Mouse (Mus musculus): ENCODE measurements around the gene Baz1a. TPM values are rescaled to one million over a fixed set of nuclear protein-coding genes. Genes with fewer than 3 reads are reported as not detected.

Baz1a gene
- polyA plus RNA-seq, 1 experiment from 2014 or later = 47.6 TPM

- peaks cover 38% of the 10 kb centered on the region for H3K36me3 ChIP-seq
- no peak overlapping the region for H3K4me3 ChIP-seq
- no peak overlapping the region for H3K9ac ChIP-seq
- peak overlapping the region; percentile 97 for H3K27ac ChIP-seq
- ATAC-seq = no peak
- peaks cover 57% of the 10 kb centered on the region for H3K4me1 ChIP-seq
- H3K9me3 ChIP-seq (replicated peaks) = no peaks in the 10 kb centered on the region
- 76% methylated on average over 8 of the region's 8 CpGs for WGBS (ENCODE audit: insufficient replicate concordance)
- peak overlapping the region; percentile 70; the same call in 1 of the 2 replicates for H3K4me2 ChIP-seq
- H3K27me3 ChIP-seq (replicated peaks) = no peaks in the 10 kb centered on the region
These were observed 35.7 kb upstream of the Baz1a start for GRCm38 (mm10) chr12:55049731-55050353.

GRCm38 (mm10) chr12:55041011-55041410, 26.9 kb upstream of the Baz1a start:
- Histone ChIP-seq H3K27ac (no peak overlapping the region), H3K36me3 (peaks cover 19% of the 10 kb centered on the region), H3K9ac (no peak overlapping the region), H3K27me3 (replicated peaks) (no peaks in the 10 kb centered on the region), H3K4me2 (no peak overlapping the region), H3K4me3 (no peak overlapping the region), H3K9me3 (replicated peaks) (no peaks in the 10 kb centered on the region), H3K4me1 (no peaks in the 10 kb centered on the region)
- WGBS (ENCODE audit: insufficient replicate concordance) = 53% methylated on average over 15 of the region's 15 CpGs
- no peak for ATAC-seq

GRCm38 (mm10) chr12:55027088-55027487, 12.9 kb upstream of the Baz1a start:
- Histone ChIP-seq H3K9ac (no peak overlapping the region), H3K4me2 (no peak overlapping the region), H3K27me3 (replicated peaks) (no peaks in the 10 kb centered on the region), H3K27ac (no peak overlapping the region), H3K4me1 (no peaks in the 10 kb centered on the region), H3K4me3 (no peak overlapping the region), H3K36me3 (no peaks in the 10 kb centered on the region), H3K9me3 (replicated peaks) (no peaks in the 10 kb centered on the region)
- no peak for ATAC-seq
- 30% methylated on average over 3 of the region's 3 CpGs for WGBS (ENCODE audit: insufficient replicate concordance)

GRCm38 (mm10) chr12:55023284-55023683, 9.1 kb upstream of the Baz1a start:
- Histone ChIP-seq H3K9me3 (replicated peaks) (no peaks in the 10 kb centered on the region), H3K36me3 (no peaks in the 10 kb centered on the region), H3K9ac (no peak overlapping the region), H3K4me3 (no peak overlapping the region), H3K4me2 (no peak overlapping the region), H3K27me3 (replicated peaks) (no peaks in the 10 kb centered on the region), H3K4me1 (no peaks in the 10 kb centered on the region), H3K27ac (no peak overlapping the region)
- WGBS (ENCODE audit: insufficient replicate concordance) = 55% methylated on average over 2 of the region's 2 CpGs
- ATAC-seq = no peak

GRCm38 (mm10) chr12:55019421-55019877, 5.3 kb upstream of the Baz1a start:
- 0 out of 2 replicates have a peak, but pooled peaks cover 5% of the 10 kb centered on the region for H3K4me1 ChIP-seq
- WGBS (ENCODE audit: insufficient replicate concordance) = 50% methylated on average over 7 of the region's 7 CpGs
- H3K9me3 ChIP-seq (replicated peaks) = no peaks in the 10 kb centered on the region
- no peaks in the 10 kb centered on the region for H3K27me3 ChIP-seq (replicated peaks)
- no peak overlapping the region for H3K4me2 ChIP-seq
- H3K36me3 ChIP-seq = no peaks in the 10 kb centered on the region
- H3K9ac ChIP-seq = no peak overlapping the region
- H3K4me3 ChIP-seq = no peak overlapping the region
- H3K27ac ChIP-seq = peak overlapping the region; percentile 28; the same call in 1 of the 2 replicates
- no peak for ATAC-seq

GRCm38 (mm10) chr12:55017119-55017721, 3.1 kb upstream of the Baz1a start:
- Histone ChIP-seq H3K4me2 (no peak overlapping the region), H3K9me3 (replicated peaks) (no peaks in the 10 kb centered on the region), H3K9ac (no peak overlapping the region), H3K4me1 (0 out of 2 replicates have a peak, but pooled peaks cover 5% of the 10 kb centered on the region), H3K36me3 (no peaks in the 10 kb centered on the region), H3K4me3 (no peak overlapping the region), H3K27ac (no peak overlapping the region), H3K27me3 (replicated peaks) (no peaks in the 10 kb centered on the region)
- no peak for ATAC-seq
- WGBS (ENCODE audit: insufficient replicate concordance) = 68% methylated on average over 9 of the region's 9 CpGs

- no peak for ATAC-seq
- WGBS (ENCODE audit: insufficient replicate concordance) = 59% methylated on average over 8 of the region's 8 CpGs
These were observed 2.4 kb upstream of the Baz1a start for GRCm38 (mm10) chr12:55016339-55017118.

GRCm38 (mm10) chr12:55015428-55015827, 1.3 kb upstream of the Baz1a start:
- H3K9me3 ChIP-seq (replicated peaks) = no peaks in the 10 kb centered on the region
- no peak overlapping the region for H3K9ac ChIP-seq
- H3K27me3 ChIP-seq (replicated peaks) = no peaks in the 10 kb centered on the region
- 0 out of 2 replicates have a peak, but pooled peaks cover 5% of the 10 kb centered on the region for H3K4me1 ChIP-seq
- ATAC-seq = no peak
- no peaks in the 10 kb centered on the region for H3K36me3 ChIP-seq
- WGBS (ENCODE audit: insufficient replicate concordance) = 80% methylated on average over 5 of the region's 5 CpGs
- H3K27ac ChIP-seq = no peak overlapping the region
- no peak overlapping the region for H3K4me3 ChIP-seq
- H3K4me2 ChIP-seq = no peak overlapping the region

More at GRCm38 (mm10) chr12:55016339-55017118, 2.4 kb upstream of the Baz1a start:
- Histone ChIP-seq H3K36me3 (no peaks in the 10 kb centered on the region), H3K9ac (no peak overlapping the region), H3K27me3 (replicated peaks) (no peaks in the 10 kb centered on the region), H3K4me1 (0 out of 2 replicates have a peak, but pooled peaks cover 5% of the 10 kb centered on the region), H3K9me3 (replicated peaks) (no peaks in the 10 kb centered on the region), H3K4me2 (no peak overlapping the region), H3K4me3 (no peak overlapping the region), H3K27ac (no peak overlapping the region)

GRCm38 (mm10) chr12:55013031-55013430, 1.1 kb downstream of the Baz1a start:
- no peak for ATAC-seq
- H3K4me2 ChIP-seq = no peak overlapping the region
- WGBS (ENCODE audit: insufficient replicate concordance) = 68% methylated on average over 1 of the region's 1 CpGs

GRCm38 (mm10) chr12:55007361-55008008, 6.7 kb downstream of the Baz1a start:
- Histone ChIP-seq H3K4me2 (no peak overlapping the region), H3K27ac (no peak overlapping the region), H3K36me3 (no peaks in the 10 kb centered on the region), H3K4me1 (no peaks in the 10 kb centered on the region), H3K9ac (no peak overlapping the region), H3K27me3 (replicated peaks) (peaks cover 9% of the 10 kb centered on the region; the same call in 1 of the 2 replicates), H3K9me3 (replicated peaks) (peaks cover 6% of the 10 kb centered on the region), H3K4me3 (no peak overlapping the region)
- no peak for ATAC-seq
- 77% methylated on average over 14 of the region's 14 CpGs for WGBS (ENCODE audit: insufficient replicate concordance)

More at GRCm38 (mm10) chr12:55013031-55013430, 1.1 kb downstream of the Baz1a start:
- H3K9ac ChIP-seq = no peak overlapping the region
- H3K27ac ChIP-seq = no peak overlapping the region
- H3K27me3 ChIP-seq (replicated peaks) = no peaks in the 10 kb centered on the region; the same call in 1 of the 2 replicates
- H3K36me3 ChIP-seq = no peaks in the 10 kb centered on the region
- H3K9me3 ChIP-seq (replicated peaks) = no peaks in the 10 kb centered on the region
- no peak overlapping the region for H3K4me3 ChIP-seq
- H3K4me1 ChIP-seq = 0 out of 2 replicates have a peak, but pooled peaks cover 5% of the 10 kb centered on the region

GRCm38 (mm10) chr12:55006071-55006470, 8.1 kb downstream of the Baz1a start:
- no peak overlapping the region for H3K9ac ChIP-seq
- peaks cover 9% of the 10 kb centered on the region; the same call in 1 of the 2 replicates for H3K27me3 ChIP-seq (replicated peaks)
- no peak overlapping the region for H3K4me2 ChIP-seq
- H3K9me3 ChIP-seq (replicated peaks) = peaks cover 6% of the 10 kb centered on the region
- no peak for ATAC-seq
- H3K36me3 ChIP-seq = no peaks in the 10 kb centered on the region
- no peak overlapping the region for H3K27ac ChIP-seq
- 86% methylated on average over 7 of the region's 7 CpGs for WGBS (ENCODE audit: insufficient replicate concordance)
- no peaks in the 10 kb centered on the region for H3K4me1 ChIP-seq
- H3K4me3 ChIP-seq = no peak overlapping the region
